Comparison of ENCODE assay signal across 10 mouse cellular contexts in genomic region chr9:40376711-40377410, GRCm38 (mm10).
DNase-seq lines count a peak whose midpoint lies in the region; ATAC-seq and TF ChIP-seq lines count a peak whose summit lies in the region.
"Had no signal": no experiment of that assay in that cellular context is flagged by ENCODE, and none has a peak within 500 bp of the region (broad histone marks: within the 10 kb centered on the region; RNA-seq: fewer than 3 reads in every experiment).

No protein-coding gene starts in this region.

- no peaks in the 10 kb centered on the region for H3K36me3 ChIP-seq in kidney, embryonic 16.5 days (ENCODE audit: insufficient read depth, low read length)
- no peaks in the 10 kb centered on the region for H3K36me3 ChIP-seq in forebrain, embryonic 10.5 days (replicated peaks)
- H3K36me3 ChIP-seq in intestine, postnatal 0 days (ENCODE audit: control insufficient read depth, insufficient read depth) = no peaks in the 10 kb centered on the region
- H3K36me3 ChIP-seq in neural tube, embryonic 15.5 days = no peaks in the 10 kb centered on the region

- peak; percentile 46; the same call in 1 of the 2 replicates for ATAC-seq in kidney, embryonic 16.5 days (ENCODE audit: low FRiP score, low TSS enrichment)
- no peak for ATAC-seq in intestine, postnatal 0 days
- ATAC-seq in neural tube, embryonic 15.5 days (ENCODE audit: low FRiP score) = peak; percentile 29
- ATAC-seq: Patski had no signal

- H3K4me2 ChIP-seq in kidney, embryonic 16.5 days (replicated peaks; ENCODE audit: low read depth, low read length) = peak overlapping the region; percentile 35
- peak overlapping the region; percentile 45 for H3K4me2 ChIP-seq in intestine, postnatal 0 days (replicated peaks; ENCODE audit: low read depth)
- H3K4me2 ChIP-seq in neural tube, embryonic 15.5 days = peak overlapping the region; percentile 59

- no peak for DNase-seq in kidney, adult 8-10 months
- DNase-seq in forebrain, embryonic 10.5 days (ENCODE audit: extremely low spot score, low spot score) = no peak
- DNase-seq in ovary, postnatal 36 days (ENCODE audit: low spot score) = no peak
- DNase-seq in urinary bladder, postnatal 25 days (ENCODE audit: low spot score) = no peak
- DNase-seq in lung, adult 18-20 months = no peak
- DNase-seq: lung, adult 2 months had no signal

- H3K27me3 ChIP-seq in kidney, embryonic 16.5 days (ENCODE audit: insufficient read depth, low read length) = no peaks in the 10 kb centered on the region
- H3K27me3 ChIP-seq in forebrain, embryonic 10.5 days (ENCODE audit: poor library complexity, severe bottlenecking) = 0 out of 2 replicates have a peak, but pooled peaks cover 3% of the 10 kb centered on the region
- H3K27me3 ChIP-seq in intestine, postnatal 0 days (replicated peaks; ENCODE audit: control insufficient read depth, insufficient read depth, low read length) = no peaks in the 10 kb centered on the region
- no peaks in the 10 kb centered on the region for H3K27me3 ChIP-seq in neural tube, embryonic 15.5 days (replicated peaks)
- H3K27me3 ChIP-seq: Patski had no signal

- peak overlapping the region; percentile 25; the same call in 1 of the 2 replicates for H3K27ac ChIP-seq in kidney, embryonic 16.5 days (ENCODE audit: low read length)
- peak overlapping the region; percentile 73; the same call in 1 of the 2 replicates for H3K27ac ChIP-seq in forebrain, embryonic 10.5 days
- no peak overlapping the region for H3K27ac ChIP-seq in intestine, postnatal 0 days (ENCODE audit: low read depth, low read length)
- no peak overlapping the region for H3K27ac ChIP-seq in neural tube, embryonic 15.5 days (replicated peaks)

- no peaks in the 10 kb centered on the region for H3K9me3 ChIP-seq in kidney, embryonic 16.5 days (ENCODE audit: low read length)
- no peaks in the 10 kb centered on the region for H3K9me3 ChIP-seq in forebrain, embryonic 10.5 days
- no peaks in the 10 kb centered on the region for H3K9me3 ChIP-seq in intestine, postnatal 0 days (ENCODE audit: control insufficient read depth)
- H3K9me3 ChIP-seq in neural tube, embryonic 15.5 days (replicated peaks) = no peaks in the 10 kb centered on the region

- H3K4me3 ChIP-seq in kidney, embryonic 16.5 days (ENCODE audit: low read length) = no peak overlapping the region
- peak overlapping the region; percentile 42; the same call in 1 of the 2 replicates for H3K4me3 ChIP-seq in forebrain, embryonic 10.5 days
- no peak overlapping the region for H3K4me3 ChIP-seq in intestine, postnatal 0 days (ENCODE audit: low read depth, low read length)
- H3K4me3 ChIP-seq in neural tube, embryonic 15.5 days (replicated peaks) = 0 out of 2 replicates have a peak overlapping the region, but pooled peaks have one; percentile 38

- 66% methylated on average over 9 of the region's 9 CpGs for WGBS in kidney, embryonic 16.5 days
- WGBS in forebrain, embryonic 10.5 days = 47% methylated on average over 9 of the region's 9 CpGs
- 70% methylated on average over 9 of the region's 9 CpGs for WGBS in intestine, postnatal 0 days
- WGBS in neural tube, embryonic 15.5 days = 74% methylated on average over 9 of the region's 9 CpGs

- peaks cover 38% of the 10 kb centered on the region for H3K4me1 ChIP-seq in kidney, embryonic 16.5 days (ENCODE audit: insufficient read depth, low read length)
- H3K4me1 ChIP-seq in forebrain, embryonic 10.5 days = peaks cover 41% of the 10 kb centered on the region
- no peaks in the 10 kb centered on the region for H3K4me1 ChIP-seq in intestine, postnatal 0 days (replicated peaks; ENCODE audit: control insufficient read depth, insufficient read depth, low read length)
- peaks cover 40% of the 10 kb centered on the region for H3K4me1 ChIP-seq in neural tube, embryonic 15.5 days

- TF ChIP-seq CTCF in intestine, postnatal 0 days (IDR thresholded peaks at IDR 0.05; ENCODE audit: low read depth) = no peak

- H3K9ac ChIP-seq in kidney, embryonic 16.5 days (replicated peaks; ENCODE audit: low read length) = no peak overlapping the region
- H3K9ac ChIP-seq in intestine, postnatal 0 days (ENCODE audit: low read depth, low read length) = no peak overlapping the region
- 0 out of 2 replicates have a peak overlapping the region, but pooled peaks have one; percentile 47 for H3K9ac ChIP-seq in neural tube, embryonic 15.5 days (replicated peaks)

Comparison
In these comparisons a context has a peak if more than half of its experiments do, and no peak if none do; other contexts are left out.
1. H3K27ac ChIP-seq: peak in kidney, embryonic 16.5 days (single experiment) and forebrain, embryonic 10.5 days (single experiment); none in intestine, postnatal 0 days (single experiment) and neural tube, embryonic 15.5 days (single experiment).
2. H3K4me3 ChIP-seq: peak in forebrain, embryonic 10.5 days (single experiment) and neural tube, embryonic 15.5 days (single experiment); none in kidney, embryonic 16.5 days (single experiment) and intestine, postnatal 0 days (single experiment).
3. Peak in every context shown above with its lines, with median percentiles within 50 percentile points of each other: H3K4me2 ChIP-seq.